Mouse (Mus musculus): Measurements from ENCODE around the gene Ttc38. TPM values are rescaled to one million over a fixed set of nuclear protein-coding genes. Genes with fewer than 3 reads are reported as not detected.
"Not testable (repeated sequence)": the region's sequence is repeated elsewhere in the genome, so short reads cannot be mapped to it uniquely, and the experiment has no call there.

The Ttc38 gene
- total RNA-seq, 2 experiments from 2014 or later, result 2.3 to 3.5 TPM

DNA sequence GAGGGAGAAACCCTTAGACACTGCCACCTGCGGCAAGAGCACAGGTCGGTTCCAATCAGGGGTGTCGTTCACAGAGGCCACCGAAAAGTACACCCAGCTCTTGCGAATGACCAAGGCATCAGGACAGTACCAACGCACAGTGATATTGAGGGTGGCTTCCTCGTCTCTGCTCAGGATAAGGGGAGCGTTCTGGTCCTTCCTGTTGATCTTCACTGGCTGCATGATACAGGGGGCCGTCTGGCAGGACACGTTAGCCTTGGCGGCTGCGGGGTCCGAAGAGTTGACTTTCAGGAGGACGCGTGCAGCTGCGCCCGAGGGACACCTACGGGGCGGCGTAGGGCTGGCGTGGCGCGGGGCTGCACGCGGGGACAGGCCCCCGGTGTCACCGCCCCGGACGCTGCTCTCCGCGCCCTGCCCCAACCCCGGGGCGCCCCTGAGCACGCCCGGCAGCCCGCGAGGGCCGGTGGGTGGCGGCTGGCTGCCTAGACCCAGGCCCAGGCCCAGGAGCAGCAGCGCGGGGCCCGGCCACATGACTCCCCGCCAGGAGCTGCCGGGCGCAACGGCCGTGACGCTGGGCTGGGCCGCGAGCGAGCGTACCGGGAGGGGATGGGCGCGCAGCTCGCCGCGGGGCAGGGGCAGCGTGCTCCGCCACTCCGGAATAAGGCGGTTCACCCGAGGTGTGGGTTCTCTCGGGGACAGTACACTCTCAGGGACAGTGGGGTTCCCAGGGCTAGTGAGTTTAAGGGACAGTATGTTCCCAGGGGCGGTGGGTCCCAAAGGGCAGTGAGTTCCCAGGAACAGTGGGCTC is 10.7 kb upstream of the Ttc38 start, which contains the start of gene Pkdrej:
Gene Pkdrej (minus strand): TSS at position 532 of the 808 bp plus-strand sequence.
- intact Hi-C loops (cut with DNase I), result no loop called here
- peak; percentile 31 for DNase-seq

DNA sequence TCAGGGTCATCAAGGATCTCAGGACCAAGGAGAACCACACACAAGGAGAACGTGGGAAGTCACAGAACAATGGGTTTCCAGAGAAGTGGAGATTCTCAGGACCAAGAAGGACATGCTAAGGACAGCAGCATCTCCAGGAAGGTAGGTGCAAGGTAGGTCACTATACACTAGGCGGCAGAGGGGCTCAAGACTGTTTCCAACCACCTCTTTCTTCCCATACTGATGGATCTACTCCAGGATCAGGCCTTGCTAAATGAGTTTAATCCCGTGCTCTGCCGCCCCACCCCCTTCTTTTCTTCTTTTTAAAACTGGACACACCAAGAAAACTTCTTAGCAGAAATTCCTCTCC is 10.1 kb upstream of the Ttc38 start:
- intact Hi-C loops (cut with DNase I), result no loop called here
- DNase-seq, result no peak

DNA sequence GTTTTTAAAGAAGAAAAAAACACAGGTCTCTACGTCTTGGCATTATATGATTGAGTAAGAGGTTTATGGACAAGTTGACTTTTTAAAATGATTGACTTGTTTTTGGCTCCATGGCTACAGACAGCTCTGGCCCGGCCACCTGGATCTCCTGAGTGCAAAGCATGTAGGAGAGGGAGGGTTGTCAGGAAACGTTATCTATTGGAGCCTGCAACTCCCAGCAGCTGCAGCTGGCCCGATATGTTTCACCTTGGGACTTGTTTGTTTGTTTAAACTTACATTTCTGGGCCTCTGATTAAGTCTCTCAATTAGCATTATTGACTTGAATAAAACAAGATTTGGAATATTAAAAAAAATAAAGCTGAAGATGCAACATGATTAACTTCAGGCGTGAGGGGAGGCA is 5.4 kb upstream of the Ttc38 start:
- intact Hi-C loops (cut with DNase I), result no loop called here
- DNase-seq, result no peak

DNA sequence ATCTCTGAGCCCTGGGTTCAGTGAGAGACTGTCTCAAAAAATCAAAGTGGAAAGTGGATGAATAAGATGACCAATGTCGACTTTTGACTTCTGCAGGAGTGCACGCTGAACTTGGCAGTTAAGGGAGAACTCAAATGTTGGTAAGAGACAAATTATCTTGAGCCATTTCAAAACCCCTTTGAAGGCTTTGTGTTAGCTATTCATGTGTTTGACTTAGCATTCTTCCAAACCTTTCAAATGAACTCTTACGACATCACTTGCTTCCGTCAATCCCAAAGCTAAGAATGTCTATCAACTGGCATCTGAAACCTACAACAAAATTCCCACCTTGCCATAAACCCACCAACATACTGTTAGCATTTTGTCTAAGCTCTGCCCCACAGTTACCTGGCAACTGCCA is 4.0 kb upstream of the Ttc38 start:
- DNase-seq, result no peak
- intact Hi-C loops (cut with DNase I), result no loop called here

DNA sequence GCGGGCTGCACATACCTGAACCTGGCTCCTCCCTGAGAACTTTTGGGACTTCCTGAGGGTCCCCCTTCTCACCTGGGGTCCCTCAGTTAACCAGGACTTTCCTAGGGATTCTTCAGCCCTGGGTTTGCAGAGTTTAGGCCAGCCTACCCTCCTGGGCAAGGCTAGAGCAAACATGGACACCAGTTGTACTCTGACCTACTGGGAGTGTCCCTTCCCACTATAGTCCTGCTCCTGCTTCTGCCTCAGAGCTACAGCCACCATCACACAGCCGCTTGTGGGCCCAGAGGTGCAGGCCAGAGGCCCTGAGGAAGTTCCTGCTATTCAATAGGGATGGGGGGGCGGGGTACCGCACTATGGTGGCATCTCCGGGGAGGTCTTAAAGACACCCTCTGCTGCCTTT is 2.6 kb upstream of the Ttc38 start:
- intact Hi-C loops (cut with DNase I), result no loop called here
- DNase-seq, result no peak

DNA sequence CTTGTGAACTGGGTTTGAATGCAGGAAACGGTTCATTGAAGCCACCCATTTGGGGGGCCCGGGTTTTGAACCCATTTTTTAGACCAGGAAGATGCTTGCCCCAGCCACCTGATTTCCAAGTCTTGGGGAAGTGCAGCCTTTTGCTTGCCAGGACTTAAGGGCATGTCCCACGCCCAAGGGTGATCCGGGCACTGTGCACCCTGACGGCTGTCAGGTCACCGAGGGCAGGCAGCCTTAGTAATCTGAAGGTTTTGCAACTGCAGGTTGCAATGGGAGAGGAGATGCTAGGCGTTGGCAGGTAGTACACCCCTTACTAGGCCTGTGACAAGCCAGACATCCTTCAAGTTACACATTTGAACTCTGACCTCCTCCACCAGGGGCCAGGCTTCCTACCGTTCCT is 493 bp downstream of the Ttc38 start:
- intact Hi-C loops (cut with DNase I), result no loop called here

DNA sequence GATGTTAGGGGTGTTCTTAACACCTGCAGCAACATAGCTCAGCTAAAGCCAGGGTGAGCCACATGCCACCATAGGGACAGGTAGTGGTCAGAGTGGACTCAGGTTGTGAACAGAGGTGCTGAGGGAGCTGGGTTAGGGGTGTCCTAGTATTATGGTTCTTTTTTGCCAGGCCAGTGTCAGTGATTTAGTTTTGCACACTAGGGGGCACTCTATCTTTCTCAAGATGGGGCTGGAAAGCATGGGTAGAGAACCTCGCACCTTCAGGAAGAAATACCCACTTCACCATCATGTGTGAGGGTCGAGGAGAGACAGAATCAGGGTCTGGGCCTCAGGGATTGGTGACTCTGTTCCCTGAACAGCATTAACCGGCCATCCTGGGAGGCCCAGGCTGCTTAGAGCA is 3.2 kb downstream of the Ttc38 start:
- DNase-seq, result no peak
- intact Hi-C loops (cut with DNase I), result no loop called here

More for the DNA sequence above, 493 bp downstream of the Ttc38 start:
- DNase-seq, result no peak

DNA sequence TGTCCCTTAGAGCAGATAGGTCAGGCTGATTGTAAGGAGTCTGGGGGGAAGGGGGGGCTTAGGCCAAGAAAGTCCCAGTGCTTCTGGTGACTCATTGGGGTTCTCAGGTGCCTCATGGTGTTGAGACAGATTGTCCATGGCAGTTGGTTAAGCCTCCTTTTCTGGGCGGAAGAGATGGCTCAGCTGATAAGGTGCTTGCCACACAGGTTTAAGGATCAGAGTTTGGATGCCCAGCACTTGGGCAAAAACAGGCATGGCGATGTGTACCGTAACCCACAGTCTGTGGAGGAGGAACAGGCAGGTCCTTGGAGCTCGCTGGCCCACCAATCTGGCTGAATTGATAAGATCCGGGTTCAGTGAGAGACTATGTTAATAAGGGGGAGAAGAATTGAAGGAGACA is 4.8 kb downstream of the Ttc38 start:
- DNase-seq, result no peak
- intact Hi-C loops (cut with DNase I), result no loop called here

DNA sequence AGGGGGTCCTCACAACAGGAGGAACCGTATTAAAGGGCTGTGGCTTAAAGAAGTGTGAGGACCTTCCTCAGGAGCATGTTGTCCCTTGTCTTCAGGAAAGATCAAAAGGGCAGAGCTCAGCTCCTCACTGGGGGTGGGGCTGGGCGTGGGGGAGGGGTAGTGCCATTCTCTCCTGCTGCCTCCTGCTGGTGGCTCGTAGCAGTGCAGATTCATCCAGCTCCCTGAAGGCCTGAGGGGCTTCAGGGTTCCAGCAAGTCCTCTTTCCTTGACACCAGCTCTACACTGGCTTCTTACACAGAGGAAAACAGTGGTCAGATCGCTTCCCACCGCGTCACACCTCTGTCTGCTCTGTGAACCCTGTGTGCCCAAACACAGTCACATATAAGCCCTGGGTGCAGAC is 8.9 kb downstream of the Ttc38 start:
- DNase-seq, result peak; percentile 43
- intact Hi-C loops (cut with DNase I), result no loop called here

DNA sequence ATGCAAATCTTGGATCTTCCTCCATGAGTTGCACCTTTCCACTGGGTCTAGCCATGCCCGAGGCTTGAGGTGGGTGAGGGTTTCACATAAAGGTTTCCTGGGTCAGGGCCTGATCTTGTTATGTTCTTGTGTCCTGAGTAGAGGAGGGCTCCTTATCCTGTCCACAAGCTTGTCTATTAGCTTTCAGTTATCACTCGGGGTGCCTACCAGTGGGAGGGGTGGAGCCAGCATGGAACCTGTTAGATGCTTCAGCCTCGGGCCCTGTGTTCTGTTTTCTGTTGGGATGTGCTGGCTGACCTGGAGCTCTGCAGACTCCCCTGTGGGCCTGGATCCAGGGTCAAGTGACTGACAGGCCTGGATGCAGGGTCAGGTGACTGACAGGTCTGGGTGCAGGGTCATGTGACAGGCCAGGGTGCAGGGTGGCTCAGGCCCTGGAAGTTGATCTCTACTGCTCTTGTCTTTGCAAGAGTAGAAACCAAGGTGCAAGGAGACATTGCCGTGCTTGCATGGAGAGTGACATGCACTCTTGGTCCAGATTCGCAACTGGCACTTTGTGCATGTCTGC is 9.8 kb downstream of the Ttc38 start:
- no peak for DNase-seq
- intact Hi-C loops (cut with DNase I), result no loop called here

DNA sequence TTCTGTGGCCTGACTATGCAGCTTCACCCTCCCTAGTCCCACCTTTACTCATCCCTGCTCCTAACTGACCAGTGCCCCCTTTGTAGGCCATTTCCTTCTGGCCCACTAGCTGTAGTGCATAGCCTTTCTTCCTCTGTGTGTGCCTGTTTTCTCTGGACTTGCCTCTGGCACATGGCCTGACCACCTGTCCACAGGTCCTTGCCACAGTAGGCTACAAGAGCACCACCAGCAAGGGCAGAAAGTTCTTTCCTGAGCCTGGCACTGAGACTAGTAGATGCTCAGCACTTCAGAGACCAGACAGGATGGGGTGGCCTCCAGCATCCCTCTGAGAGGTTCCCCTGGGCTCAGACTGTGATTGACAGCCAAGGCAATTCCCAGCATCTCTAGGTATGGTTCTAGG is 13.0 kb downstream of the Ttc38 start:
- no peak for DNase-seq
- intact Hi-C loops (cut with DNase I), result no loop called here

DNA sequence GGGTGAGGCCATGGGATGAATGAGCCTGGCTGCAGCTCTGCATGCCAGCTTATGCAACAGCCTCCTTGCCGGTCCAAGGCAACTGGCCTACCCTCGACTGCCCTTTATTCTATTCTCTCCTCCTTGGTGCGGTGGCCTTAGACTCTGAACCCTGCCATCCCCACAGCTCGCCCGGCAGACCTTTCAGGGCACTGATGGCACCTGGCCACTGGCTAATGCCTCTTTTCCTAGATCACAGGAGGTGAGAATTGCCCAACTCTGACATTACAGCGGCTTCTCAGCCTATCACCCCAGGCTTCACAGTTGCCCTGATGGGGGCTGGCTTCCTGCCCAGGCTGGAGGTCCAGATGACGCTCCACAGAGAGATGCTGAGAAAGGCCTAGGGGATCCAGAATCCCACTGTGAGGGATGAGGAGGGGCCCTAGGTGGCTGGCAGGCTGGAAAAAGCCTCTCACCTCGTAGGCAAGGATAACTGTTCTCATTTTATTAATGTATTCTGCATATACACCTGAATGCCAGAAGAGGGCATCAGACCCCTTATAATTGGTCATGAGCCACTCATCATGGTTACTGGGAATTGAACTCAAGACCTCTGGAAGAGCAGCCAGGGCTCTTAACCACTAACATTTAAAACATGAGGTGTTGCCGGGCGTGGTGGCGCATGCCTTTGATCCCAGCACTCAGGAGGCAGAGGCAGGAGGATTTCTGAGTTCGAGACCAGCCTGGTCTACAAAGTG is 19.7 kb downstream of the Ttc38 start:
- intact Hi-C loops (cut with DNase I), result no loop called here

DNA sequence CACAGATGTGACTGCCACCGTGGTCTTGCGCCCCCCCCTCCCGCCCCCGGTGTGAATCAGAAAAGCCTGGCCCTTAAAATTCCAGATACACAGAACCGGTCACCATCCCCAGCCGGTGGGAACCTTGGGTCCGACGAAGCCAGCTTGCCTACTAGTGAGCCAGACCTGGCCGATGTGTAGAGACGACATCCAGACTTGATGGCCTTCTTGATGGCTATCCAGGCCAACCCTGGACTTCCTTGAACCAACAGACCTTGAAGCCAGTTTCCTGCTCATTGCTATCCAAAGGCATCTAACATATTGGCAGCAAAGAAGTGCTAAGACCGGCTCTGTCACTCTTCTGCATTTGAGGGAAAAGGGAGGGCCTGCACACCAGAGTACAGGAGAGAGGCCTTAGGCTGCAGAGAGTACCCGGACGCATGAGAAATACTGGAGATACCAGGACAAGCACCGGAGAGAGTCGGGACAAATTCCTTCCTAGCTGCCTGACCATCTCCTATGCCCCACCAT is 26.9 kb downstream of the Ttc38 start:
- intact Hi-C loops (cut with DNase I), result no loop called here
- peak; percentile 18 for DNase-seq

More for the DNA sequence above, 19.7 kb downstream of the Ttc38 start:
- peak; percentile 48 for DNase-seq

DNA sequence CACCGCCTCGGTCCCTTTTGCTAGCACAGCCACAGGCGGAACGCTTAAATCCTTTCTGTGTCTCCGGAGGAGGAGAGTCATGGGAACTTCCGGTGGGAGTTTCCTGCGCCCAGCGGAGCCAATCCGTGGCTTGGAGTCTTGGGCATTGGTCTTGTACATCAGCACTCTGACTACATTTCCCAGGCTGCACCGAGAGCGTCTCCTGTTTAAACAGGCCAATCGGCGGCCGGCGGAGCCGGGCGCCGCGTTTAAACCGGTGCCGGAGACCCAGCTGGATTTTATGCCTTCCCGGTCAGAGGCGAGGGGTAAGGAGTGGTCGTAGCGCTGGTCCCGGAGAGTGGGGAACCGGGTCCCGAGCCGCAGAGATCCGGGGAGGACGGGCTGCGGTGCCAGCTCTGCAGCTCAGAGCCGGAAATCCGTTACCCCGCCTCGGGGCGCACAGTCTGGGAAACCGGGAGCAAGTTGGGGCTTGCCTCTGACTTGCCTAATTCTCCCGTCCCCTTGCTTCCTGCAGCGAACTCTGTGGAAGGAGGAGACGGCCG is 27.5 kb downstream of the Ttc38 start, which contains the start of gene Gtse1:
Gene Gtse1 (plus strand): TSS at position 256 of the 542 bp plus-strand sequence.
- intact Hi-C loops (cut with DNase I), result no loop called here
- peak; percentile 95 for DNase-seq

DNA sequence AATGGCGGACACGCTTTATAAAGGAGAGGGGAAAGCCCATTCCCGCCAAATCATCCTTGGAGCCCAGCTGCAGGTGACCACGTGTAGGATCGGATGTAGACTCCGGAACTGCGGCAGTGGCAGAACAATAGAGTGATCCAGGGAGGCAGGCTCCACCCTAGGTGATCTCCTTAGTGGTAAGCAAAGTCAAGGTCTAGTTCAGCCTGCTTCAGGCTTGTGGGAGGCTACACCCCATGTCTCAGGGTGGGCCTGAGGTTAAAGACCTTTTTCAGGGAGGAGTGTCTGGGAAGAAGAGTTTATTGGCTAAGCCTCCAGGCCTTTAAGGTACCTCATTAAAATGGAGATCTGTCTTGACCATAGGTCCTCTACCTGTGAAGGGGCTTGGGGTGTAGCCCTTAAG is 33.8 kb downstream of the Ttc38 start:
- DNase-seq; intact Hi-C loops (cut with DNase I): not testable (repeated sequence)

DNA sequence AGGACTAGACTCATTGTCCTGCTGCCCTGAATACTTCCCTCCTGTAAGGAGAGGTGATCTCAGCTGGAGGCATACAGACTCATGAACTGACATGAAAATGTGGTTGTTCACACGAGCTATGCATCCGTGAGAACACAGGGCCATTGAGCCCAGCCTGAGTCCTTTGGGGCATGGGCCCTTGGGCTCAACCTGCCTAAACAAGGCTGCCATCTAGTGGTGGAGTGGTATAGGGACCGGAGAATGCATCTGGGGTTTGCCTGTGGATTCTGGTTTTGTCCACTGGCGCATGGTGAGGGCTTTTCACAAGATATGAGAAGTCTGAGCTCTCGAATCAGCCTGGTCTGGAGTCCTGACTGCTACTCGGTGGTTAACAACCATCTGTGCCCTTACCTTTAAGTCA is 35.6 kb downstream of the Ttc38 start:
- intact Hi-C loops (cut with DNase I), result no loop called here
- DNase-seq, result peak; percentile 67

DNA sequence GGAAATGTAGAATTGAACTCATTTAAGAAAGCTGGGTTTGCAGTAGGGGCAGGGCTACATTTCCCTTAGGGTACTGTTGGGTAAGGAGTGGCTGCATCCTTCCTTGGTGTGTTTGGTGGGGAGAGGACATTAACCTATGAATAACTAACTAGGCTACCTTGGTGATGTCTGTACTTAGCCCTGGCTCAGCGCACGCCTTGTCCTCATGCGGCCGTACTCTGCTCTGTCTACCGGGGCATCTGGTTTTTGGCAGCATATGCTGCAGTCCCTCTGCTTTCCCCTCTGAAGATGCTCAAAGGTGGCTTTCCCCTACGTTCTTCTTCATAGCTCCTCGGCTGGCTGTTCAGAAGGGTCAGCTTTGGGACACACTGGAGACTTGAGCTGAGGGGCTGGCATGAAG is 45.2 kb downstream of the Ttc38 start:
- intact Hi-C loops (cut with DNase I), result loop anchor here (5.0 to 10.0 kb wide), 2 partner anchors 160 to 273 kb away; no protein-coding TSS in a partner anchor
- no peak for DNase-seq

DNA sequence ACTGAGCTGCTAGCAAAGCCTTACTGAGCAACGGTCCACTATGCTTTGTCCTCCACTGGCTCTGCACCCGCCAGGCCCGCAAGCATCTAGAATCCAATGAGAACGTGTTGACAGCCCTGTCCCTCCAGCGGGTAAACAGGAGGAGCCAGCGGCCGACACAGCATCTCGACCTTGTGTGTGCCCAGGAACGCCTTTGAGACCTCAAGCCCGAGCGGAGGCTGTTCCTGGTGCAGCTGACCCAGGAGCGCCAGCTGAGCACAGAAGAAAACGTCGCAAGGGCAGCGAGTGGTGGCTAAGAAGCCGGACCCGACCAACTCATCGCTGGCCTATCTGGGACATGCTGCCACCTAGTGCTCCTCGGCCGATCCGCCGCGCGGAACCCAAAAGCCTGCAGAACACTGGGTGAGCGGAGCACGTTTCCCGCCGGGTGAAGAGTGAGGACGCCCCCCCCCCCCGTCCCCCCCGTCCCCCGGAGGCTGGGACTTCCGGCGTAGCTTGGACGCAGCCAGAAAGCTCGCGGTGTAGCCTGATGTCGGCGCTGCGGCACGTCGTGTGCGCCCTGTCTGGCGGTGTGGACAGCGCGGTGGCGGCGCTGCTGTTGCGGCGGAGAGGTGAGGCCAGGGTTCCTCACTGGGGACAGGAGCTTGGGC is 46.9 kb downstream of the Ttc38 start, which contains the start of gene Trmu:
Gene Trmu (plus strand): TSS at position 465 of the 650 bp plus-strand sequence.
- DNase-seq, result peak; percentile 94
- intact Hi-C loops (cut with DNase I), result loop anchor here (5.0 to 10.0 kb wide), 2 partner anchors 162 to 274 kb away; no protein-coding TSS in a partner anchor

DNA sequence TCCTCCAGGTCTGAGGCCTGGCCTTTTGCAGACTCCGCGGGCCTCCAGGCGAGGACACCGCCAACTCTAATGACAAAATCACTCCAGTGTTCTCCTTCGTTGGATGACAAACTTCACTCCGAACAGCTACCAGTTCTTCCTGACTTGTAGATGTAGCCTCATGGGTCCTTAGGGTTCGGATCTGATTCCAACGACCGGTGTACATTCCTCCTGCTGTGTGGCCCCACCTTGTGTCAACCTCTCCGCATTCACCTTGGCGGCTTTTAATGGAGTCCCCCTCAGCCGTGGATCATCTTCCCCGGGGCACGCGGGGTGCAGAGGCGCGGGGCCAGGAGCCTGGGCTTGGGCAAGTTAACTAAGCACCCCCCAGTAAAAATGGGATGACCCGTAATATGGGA is 47.4 kb downstream of the Ttc38 start:
- intact Hi-C loops (cut with DNase I), result loop anchor here (5.0 to 10.0 kb wide), 2 partner anchors 162 to 275 kb away; no protein-coding TSS in a partner anchor
- no peak for DNase-seq

DNA sequence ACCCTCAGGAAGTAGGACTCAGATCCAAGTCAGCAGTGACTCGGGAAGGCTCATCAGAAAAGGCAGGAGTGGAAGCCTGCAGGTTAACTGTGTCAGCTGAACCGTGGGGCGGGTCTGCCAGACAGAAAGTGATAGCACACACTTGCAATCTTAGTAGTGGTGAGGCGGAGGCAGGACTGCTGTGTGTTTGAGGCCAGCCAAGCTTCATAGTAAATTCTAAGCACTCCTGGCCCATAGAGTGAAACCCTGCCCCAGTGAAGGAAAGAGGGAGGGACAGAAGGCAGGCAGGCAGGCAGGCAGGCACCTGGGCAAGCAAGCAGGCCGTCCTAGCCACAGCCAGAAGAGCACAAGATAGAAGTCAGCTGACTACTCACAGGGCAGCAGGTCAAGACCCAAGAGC is 53.5 kb downstream of the Ttc38 start:
- intact Hi-C loops (cut with DNase I), result no loop called here
- DNase-seq, result no peak
